8 mouse cellular contexts compared by ENCODE assay signal in the genomic region with DNA sequence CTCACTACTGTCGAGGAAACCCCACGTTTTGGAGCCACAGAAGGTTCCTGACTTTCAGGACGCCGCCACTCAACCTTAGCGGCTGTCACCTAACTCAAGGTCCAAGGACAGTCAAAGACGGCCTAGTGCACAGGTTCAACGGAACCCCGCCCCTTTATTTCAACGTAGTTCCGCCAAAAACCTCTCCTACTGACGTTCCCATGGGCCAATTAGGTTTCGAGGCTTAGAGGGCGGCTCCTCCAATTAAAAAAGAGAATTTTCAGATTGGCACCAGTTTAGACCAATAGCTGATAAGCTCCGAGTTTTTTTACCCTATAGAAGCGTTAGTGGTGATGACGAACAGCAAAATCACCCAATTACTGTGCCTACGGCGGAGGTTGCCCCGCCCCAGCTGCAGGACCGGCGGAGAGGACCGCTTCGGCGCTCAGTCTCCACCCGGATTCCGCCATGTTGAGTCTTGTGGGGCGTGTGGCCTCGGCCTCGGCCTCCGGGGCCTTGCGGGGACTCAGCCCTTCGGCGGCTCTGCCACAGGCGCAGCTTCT. TPM values are rescaled to one million over a fixed set of nuclear protein-coding genes. Genes with fewer than 3 reads are reported as not detected.
DNase-seq lines count a peak whose midpoint lies in the region; ATAC-seq lines count a peak whose summit lies in the region.

A gene (plus strand): TSS at position 394 of the 542 bp plus-strand sequence.

- DNase-seq in adipocyte (ENCODE audit: low spot score): peak; percentile 98
- DNase-seq in embryo, embryonic 10 days (ENCODE audit: low spot score): peak; percentile 97
- peak; percentile 92 for DNase-seq in gastrocnemius, postnatal 10 days
- DNase-seq in induced T-regulatory cell, adult 2 months (ENCODE audit: low read depth): peak; percentile 100
- peak; percentile 99 to 100 for DNase-seq in left cerebral cortex, adult 9 months (ENCODE audit: low spot score in 2 of 2)
- peak; percentile 94 for DNase-seq in right cerebral cortex, postnatal 14 days
- peak; percentile 96 to 98 for DNase-seq in urinary bladder, postnatal 36 days (ENCODE audit: low spot score in 2 of 2)

- ATAC-seq in megakaryocyte progenitor cell, adult 5-6 weeks (replicated peaks; ENCODE audit: poor library complexity): peak; percentile 87

RNA-seq across cellular contexts. Expression of the gene that starts here (rescaled TPM):
- total RNA-seq in gastrocnemius, postnatal 10 days (2021): 1,000 to 10,000 TPM; 3,585 to 4,036 TPM
- total RNA-seq in megakaryocyte progenitor cell, adult 5-6 weeks (2015): 1,546 and 1,583 TPM in 2 replicates
- 2,698 and 2,700 TPM in 2 replicates for total RNA-seq in megakaryocyte progenitor cell, adult 5-6 weeks (2017)

Comparison
In these comparisons a context has a peak if more than half of its experiments do, and no peak if none do; other contexts are left out.
1. Peak in every context shown above with its lines: DNase-seq and ATAC-seq.